Mouse (Mus musculus) testis, adult 2 months (tissue): ENCODE measurements around the gene Cnn1.

ENCODE experiments used
- CTCF ChIP-seq: fragments of 200-500 bp; IDR thresholded peaks from 2 replicates; pipeline ENCODE4 v1.5.1; 2012; ENCODE audit warnings: low read depth, mild to moderate bottlenecking, inconsistent platforms, low read length, moderate library complexity; ENCODE audit not compliant: control insufficient read depth, insufficient read depth, insufficient replicate concordance
- POLR2A ChIP-seq: fragments of 200-500 bp; IDR thresholded peaks from 2 replicates; pipeline ENCODE4 v1.6.1; 2012; ENCODE audit warnings: low read depth, mild to moderate bottlenecking, inconsistent platforms, low read length, moderate library complexity; ENCODE audit not compliant: control insufficient read depth

GRCm38 (mm10) chr9:22049721-22050270, 49.2 kb upstream of the Cnn1 start:
- TF ChIP-seq CTCF (no peak), POLR2A (no peak)
